Mouse (Mus musculus): ENCODE data around the gene Zc3h18. TPM values are rescaled to one million over a fixed set of nuclear protein-coding genes. Genes with fewer than 3 reads are reported as not detected.

The Zc3h18 gene
- total and polyA plus RNA-seq, 3 experiments = 30.2 to 122 (median 98.5) TPM

GRCm38 (mm10) chr8:122376365-122377231 is at the start of gene Zc3h18 (continued):
- TF ChIP-seq KAT2A (conservative IDR thresholded peaks at IDR 0.05; ENCODE audit: low read depth, low read length) (no peak; the same call in 1 of the 2 replicates), GABPA (IDR thresholded peaks at IDR 0.05; ENCODE audit: low read depth, low read length) (no peak), CTCF (IDR thresholded peaks at IDR 0.05 in 2 of 3, conservative IDR thresholded peaks at IDR 0.05 in 1 of 3; ENCODE audit: control insufficient read depth in 1 of 3, insufficient read depth in 1 of 3, low read depth in 2 of 3, low read length in 3 of 3, poor library complexity in 1 of 3, severe bottlenecking in 1 of 3) (no peak), POLR2A (IDR thresholded peaks at IDR 0.05; ENCODE audit: control insufficient read depth in 1 of 2, insufficient read depth in 1 of 2, low read depth in 1 of 2, low read length in 2 of 2, poor library complexity in 1 of 2) (peak; percentile 56 to 94; a peak in 2 of 4 replicates), MAX (IDR thresholded peaks at IDR 0.05; ENCODE audit: low read length) (peak; percentile 85)

GRCm38 (mm10) chr8:122329072-122329471 is 47.3 kb upstream of the Zc3h18 start:
- Histone ChIP-seq H3K27ac (ENCODE audit: control insufficient read depth, low read depth, low read length) (peak overlapping the region; percentile 13; the same call in 1 of the 2 replicates), H3K79me2 (ENCODE audit: control insufficient read depth, insufficient read depth, low read length, poor library complexity) (peaks cover 20% of the 10 kb centered on the region), H3K4me1 (ENCODE audit: control insufficient read depth in 1 of 2, insufficient read depth in 2 of 2, low read length in 2 of 2) (peaks cover 8 to 33% of the 10 kb centered on the region in 2 experiments), H3K9ac (ENCODE audit: control insufficient read depth, low read depth, low read length, poor library complexity, severe bottlenecking) (no peak overlapping the region), H3K27me3 (ENCODE audit: control insufficient read depth in 1 of 2, insufficient read depth in 2 of 2, low read length in 2 of 2) (no peaks in the 10 kb centered on the region), H3K36me3 (ENCODE audit: control insufficient read depth in 1 of 2, insufficient read depth in 2 of 2, low read length in 2 of 2) (peaks cover 29 to 40% of the 10 kb centered on the region in 2 experiments; a peak in 3 of 4 replicates), H3K9me3 (replicated peaks; ENCODE audit: insufficient read depth, low read length) (no peaks in the 10 kb centered on the region), H3K4me3 (ENCODE audit: control insufficient read depth in 1 of 2, insufficient read depth in 1 of 2, low read depth in 2 of 2, low read length in 2 of 2) (no peak overlapping the region)
- 0 out of 4 replicates have a peak, but pooled peaks of 1 of the 2 experiments have one; percentile 15 for TF ChIP-seq POLR2A (IDR thresholded peaks at IDR 0.05; ENCODE audit: control insufficient read depth in 1 of 2, insufficient read depth in 1 of 2, low read depth in 1 of 2, low read length in 2 of 2, poor library complexity in 1 of 2)
- no peak for TF ChIP-seq MEF2A (IDR thresholded peaks at IDR 0.05; ENCODE audit: extremely low read depth, insufficient replicate concordance, low read depth, low read length, poor library complexity, severe bottlenecking)
- DNase-seq (ENCODE audit: low read depth, low spot score) = no peak

GRCm38 (mm10) chr8:122329553-122330239 is 46.7 kb upstream of the Zc3h18 start:
- H3K4me3 ChIP-seq (ENCODE audit: control insufficient read depth in 1 of 2, insufficient read depth in 1 of 2, low read depth in 2 of 2, low read length in 2 of 2) = no peak overlapping the region
- H3K9ac ChIP-seq (ENCODE audit: control insufficient read depth, low read depth, low read length, poor library complexity, severe bottlenecking) = no peak overlapping the region
- H3K4me1 ChIP-seq (ENCODE audit: control insufficient read depth in 1 of 2, insufficient read depth in 2 of 2, low read length in 2 of 2) = peaks cover 4 to 27% of the 10 kb centered on the region in 2 experiments; a peak in 3 of 4 replicates
- peak; percentile 34; the same call in 1 of the 2 replicates for TF ChIP-seq MAFK (IDR thresholded peaks at IDR 0.05; ENCODE audit: borderline replicate concordance, low read depth, low read length)
- 0 out of 4 replicates have a peak, but pooled peaks of 1 of the 2 experiments have one; percentile 5 for TF ChIP-seq POLR2A (IDR thresholded peaks at IDR 0.05; ENCODE audit: control insufficient read depth in 1 of 2, insufficient read depth in 1 of 2, low read depth in 1 of 2, low read length in 2 of 2, poor library complexity in 1 of 2)
- peak in 1 of 2 experiments; percentile 62; a peak in 2 of 4 replicates for TF ChIP-seq EP300 (IDR thresholded peaks at IDR 0.05; ENCODE audit: low read depth in 1 of 2, low read length in 2 of 2)
- no peak for TF ChIP-seq SMC3 (IDR thresholded peaks at IDR 0.05; ENCODE audit: low read depth, low read length)
- TF ChIP-seq TCF12 (IDR thresholded peaks at IDR 0.05; ENCODE audit: low read depth, low read length) = 0 out of 2 replicates have a peak, but pooled peaks have one; percentile 19
- 0 out of 2 replicates have a peak, but pooled peaks have one; percentile 36 for TF ChIP-seq GATA1 (IDR thresholded peaks at IDR 0.05; ENCODE audit: low read depth, low read length)
- peak; percentile 30; the same call in 1 of the 2 replicates for TF ChIP-seq POLR2AphosphoS5 (IDR thresholded peaks at IDR 0.05; ENCODE audit: borderline replicate concordance, low read depth, low read length)
- no peak for TF ChIP-seq MAZ (IDR thresholded peaks at IDR 0.05; ENCODE audit: low read depth, low read length)
- H3K36me3 ChIP-seq (ENCODE audit: control insufficient read depth in 1 of 2, insufficient read depth in 2 of 2, low read length in 2 of 2) = peaks cover 30 to 33% of the 10 kb centered on the region in 2 experiments; a peak in 3 of 4 replicates
- H3K79me2 ChIP-seq (ENCODE audit: control insufficient read depth, insufficient read depth, low read length, poor library complexity) = peaks cover 14% of the 10 kb centered on the region
- peak overlapping the region; percentile 15; the same call in 1 of the 2 replicates for H3K27ac ChIP-seq (ENCODE audit: control insufficient read depth, low read depth, low read length)
- H3K9me3 ChIP-seq (replicated peaks; ENCODE audit: insufficient read depth, low read length) = no peaks in the 10 kb centered on the region
- no peaks in the 10 kb centered on the region for H3K27me3 ChIP-seq (ENCODE audit: control insufficient read depth in 1 of 2, insufficient read depth in 2 of 2, low read length in 2 of 2)
- no peak for DNase-seq (ENCODE audit: low read depth, low spot score)

Data from MEL (cell line).